Mouse (Mus musculus) left cerebral cortex, postnatal 25 days (tissue): Measurements from ENCODE around the gene Hdac11. TPM values are rescaled to one million over a fixed set of nuclear protein-coding genes. Genes with fewer than 3 reads are reported as not detected.
"Not testable (repeated sequence)": the region's sequence is repeated elsewhere in the genome, so short reads cannot be mapped to it uniquely, and the experiment has no call there.

Experiments
- DNase-seq, 2 experiments: peaks; one replicate each; pipeline ENCODE4 v3.0.0; 2022; ENCODE audit warnings: low spot score in 2 of 2, mixed read lengths in 1 of 2
- intact Hi-C: fragments of 180-260 bp; cut with DNase I; formaldehyde crosslinking; loops from one replicate; pipeline ENCODE4 v1.15.1; 2025
- total RNA-seq, 2 experiments: library from RNA; stranded (reverse); gene quantifications; 2 replicates each; pipeline ENCODE4 v1.2.3; 2021

Gene Hdac11
- 100 to 1,000 TPM; 158 to 161 TPM for total RNA-seq

DNA sequence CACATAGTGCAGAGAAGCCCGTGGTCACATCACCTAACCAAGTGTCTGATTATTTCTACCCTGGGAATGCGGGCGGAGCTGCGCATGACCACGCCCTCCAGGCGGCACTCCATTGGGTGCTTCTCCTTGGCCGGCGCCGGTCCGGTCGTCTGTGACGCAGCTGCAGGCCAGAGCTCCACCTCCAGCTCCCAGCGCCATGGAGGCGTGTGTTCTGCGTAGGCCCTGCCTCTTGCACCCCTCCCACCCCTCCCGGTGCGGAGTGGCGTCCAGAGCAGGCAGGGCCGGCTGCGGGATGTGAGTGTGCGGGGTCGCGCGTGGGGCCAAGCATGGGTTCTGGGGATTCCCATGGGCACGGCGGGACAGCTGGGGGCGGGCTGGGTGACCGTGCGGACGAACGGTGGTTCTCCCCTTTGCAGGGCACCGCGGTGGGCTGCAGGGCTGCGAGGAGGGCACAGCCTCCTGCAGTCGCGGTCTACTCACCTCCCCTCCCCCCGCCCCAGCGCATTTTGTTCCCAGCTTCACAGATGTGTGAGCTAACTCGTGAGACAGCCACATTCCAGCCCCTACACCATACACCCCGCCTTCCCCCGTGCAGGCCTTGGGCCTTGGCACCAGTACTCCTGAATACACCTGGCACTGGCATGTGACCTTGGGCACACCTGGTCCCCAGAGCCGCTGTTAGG lies at the start of gene Hdac11:
Gene Hdac11 (plus strand): TSS at position 112 of the 683 bp plus-strand sequence.
- intact Hi-C loops: no loop called here
- peak; percentile 92 to 97 for DNase-seq

DNA sequence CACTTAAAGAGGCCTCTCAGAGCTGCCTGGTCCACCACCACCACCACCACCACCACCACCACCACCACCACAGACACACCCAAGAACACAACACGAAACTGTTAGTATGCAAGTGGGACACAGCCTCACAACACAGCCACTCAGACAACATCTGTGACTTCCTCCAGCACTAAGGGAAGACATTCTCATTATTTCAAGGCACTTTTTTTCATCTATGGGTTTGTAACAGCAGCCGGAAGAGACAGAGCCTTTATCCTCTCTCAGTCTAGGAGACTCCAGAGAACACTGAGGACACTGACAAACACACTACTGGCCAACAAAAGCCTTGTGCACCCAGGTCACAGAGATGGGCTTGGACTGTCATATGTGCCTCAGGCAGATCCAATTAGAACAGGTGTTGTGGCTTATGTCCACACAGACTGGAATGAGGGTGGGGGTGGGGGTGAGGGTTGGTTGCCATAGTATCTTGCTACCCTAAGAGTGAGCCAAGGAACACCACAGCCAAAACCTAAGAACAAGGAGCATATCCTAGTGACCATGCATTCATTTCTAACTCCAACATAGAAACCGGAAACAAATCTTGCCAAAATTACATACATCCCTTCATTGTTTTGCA lies 48.1 kb upstream of the Hdac11 start:
- intact Hi-C loops: no loop called here
- DNase-seq: no peak

- intact Hi-C loops: no loop called here
Measured at GRCm38 (mm10) chr6:91108917-91109450, 47.5 kb upstream of the Hdac11 start.

GRCm38 (mm10) chr6:91109489-91109888 lies 47.0 kb upstream of the Hdac11 start:
- no peak for DNase-seq
- intact Hi-C loops: no loop called here

More at GRCm38 (mm10) chr6:91108917-91109450, 47.5 kb upstream of the Hdac11 start:
- DNase-seq: no peak

GRCm38 (mm10) chr6:91110323-91111020 lies 46.0 kb upstream of the Hdac11 start:
- DNase-seq: no peak
- intact Hi-C loops: loop anchor here (10.0 kb wide), 1 partner anchor 506 kb away; the partner anchor contains the start of gene Slc41a3

GRCm38 (mm10) chr6:91111141-91111953 lies 45.1 kb upstream of the Hdac11 start:
- intact Hi-C loops: loop anchor here (10.0 kb wide), 1 partner anchor 507 kb away; the partner anchor contains the start of gene Slc41a3
- DNase-seq: no peak

DNA sequence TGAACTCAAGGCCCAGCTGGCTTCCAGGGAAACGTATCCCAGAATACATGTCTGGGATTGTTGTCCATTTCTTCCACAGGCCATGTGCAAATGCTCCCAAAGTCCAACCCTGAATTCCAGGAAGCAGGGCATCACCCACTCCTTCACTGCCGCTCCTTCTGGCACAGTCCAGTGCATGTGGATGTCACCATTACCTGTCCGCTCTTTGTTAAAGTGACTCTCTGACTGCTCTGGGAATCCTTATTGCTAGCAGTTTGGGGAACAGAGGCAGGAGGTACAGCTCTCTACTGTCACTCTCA lies 44.6 kb upstream of the Hdac11 start:
- intact Hi-C loops: loop anchor here (10.0 kb wide), 1 partner anchor 507 kb away; the partner anchor contains the start of gene Slc41a3
- no peak for DNase-seq

- intact Hi-C loops: loop anchor here (5.0 to 10.0 kb wide), 2 partner anchors 122 to 510 kb away; partner anchors contain the start of gene Slc41a3
- DNase-seq: no peak
Measured at GRCm38 (mm10) chr6:91114716-91115115, 41.7 kb upstream of the Hdac11 start.

GRCm38 (mm10) chr6:91115158-91115557 lies 41.3 kb upstream of the Hdac11 start:
- intact Hi-C loops: loop anchor here (5.0 to 10.0 kb wide), 2 partner anchors 123 to 510 kb away; partner anchors contain the start of gene Slc41a3
- no peak for DNase-seq

- no peak for DNase-seq
- intact Hi-C loops: loop anchor here (1.0 to 10.0 kb wide), 3 partner anchors 40 to 511 kb away; partner anchors contain the start of gene Slc41a3
Measured at GRCm38 (mm10) chr6:91115863-91116243, 40.6 kb upstream of the Hdac11 start.

- intact Hi-C loops: loop anchor here (1.0 to 10.0 kb wide), 3 partner anchors 40 to 512 kb away; partner anchors contain the start of gene Slc41a3
- DNase-seq: peak; percentile 93 to 97
Measured at GRCm38 (mm10) chr6:91116244-91117145, 40.0 kb upstream of the Hdac11 start, which contains the start of gene Nup210. TSS of gene Nup210 (minus strand) at chr6:91116829.

GRCm38 (mm10) chr6:91117149-91117548 lies 39.3 kb upstream of the Hdac11 start:
- DNase-seq: no peak
- intact Hi-C loops: loop anchor here (5.0 to 10.0 kb wide), 2 partner anchors 125 to 512 kb away; partner anchors contain the start of gene Slc41a3

DNA sequence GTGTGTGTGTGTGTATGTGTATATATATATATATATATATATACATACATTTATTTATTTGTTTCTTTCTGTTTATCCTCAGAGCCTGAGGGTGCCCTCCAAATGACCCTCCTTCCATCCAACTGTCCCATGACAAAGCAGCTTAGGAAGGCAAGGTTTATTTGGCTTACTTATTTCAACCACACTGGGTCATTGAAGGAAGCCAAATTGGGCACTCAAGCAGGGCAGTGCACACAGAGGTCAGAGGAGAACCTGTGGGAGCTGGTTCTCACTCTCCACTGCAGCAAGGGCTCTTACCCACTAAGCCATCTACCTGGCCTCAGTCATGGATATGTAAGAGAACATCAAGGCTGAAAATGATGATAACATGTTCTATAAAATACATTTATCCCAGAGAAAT lies 37.9 kb upstream of the Hdac11 start:
- intact Hi-C loops: loop anchor here (5.0 to 10.0 kb wide), 2 partner anchors 126 to 514 kb away; partner anchors contain the start of gene Slc41a3
- no peak for DNase-seq

- DNase-seq: no peak
- intact Hi-C loops: no loop called here
Measured at GRCm38 (mm10) chr6:91120206-91120605, 36.3 kb upstream of the Hdac11 start.

DNA sequence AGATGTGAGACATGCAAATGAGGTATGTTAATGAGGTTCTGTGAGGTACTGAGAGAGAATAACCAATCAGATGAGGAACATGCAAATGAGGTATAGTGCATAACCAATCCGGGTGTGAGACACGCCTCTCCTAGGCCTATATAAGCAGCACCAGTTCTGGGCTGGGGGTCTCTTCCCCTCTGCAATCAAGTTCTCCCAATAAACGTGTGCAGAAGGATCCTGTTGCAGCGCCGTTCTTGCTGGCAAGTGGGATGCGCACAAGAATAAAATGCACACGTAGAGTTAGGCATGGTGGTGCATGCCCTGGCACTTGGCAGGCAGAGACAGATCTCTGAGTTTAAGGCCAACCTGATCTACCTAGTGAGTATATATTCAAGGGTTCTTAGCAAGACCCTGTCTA lies 35.4 kb upstream of the Hdac11 start:
- DNase-seq, intact Hi-C loops: not testable (repeated sequence)

DNA sequence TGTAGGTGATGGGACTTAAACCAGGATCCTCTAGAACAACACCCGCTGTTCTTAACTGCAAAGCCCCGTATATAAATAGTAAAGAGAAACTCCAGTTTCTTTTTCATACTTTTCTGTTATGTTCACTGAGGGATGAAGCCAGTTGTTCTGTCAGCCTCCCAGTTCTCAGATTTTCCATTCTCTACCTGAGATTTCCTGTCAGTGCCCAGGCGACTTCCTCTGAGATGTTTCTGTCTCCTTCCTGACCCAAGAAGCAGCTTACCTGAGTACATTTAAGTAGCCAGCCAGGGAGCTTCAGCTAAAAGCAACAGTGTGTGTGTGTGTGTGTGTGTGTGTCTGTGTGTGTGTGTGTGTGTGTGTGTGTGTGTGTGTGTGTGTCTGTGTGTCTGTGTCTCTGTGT lies 33.0 kb upstream of the Hdac11 start:
- intact Hi-C loops: no loop called here
- no peak for DNase-seq

GRCm38 (mm10) chr6:91124286-91125227 lies 31.9 kb upstream of the Hdac11 start:
- intact Hi-C loops: no loop called here
- no peak for DNase-seq
